Mouse (Mus musculus) R1 (cell line): Measurements from ENCODE around the gene Acss2.

Source experiments
- DNase-seq: peaks from one replicate; pipeline ENCODE4 v3.0.0-alpha.2; 2018; ENCODE audit warnings: low read depth, low spot score

Acss2 gene

GRCm38 (mm10) chr2:155628519-155628918 lies 110.8 kb downstream of the Acss2 start:
- peak; percentile 31 for DNase-seq

DNA sequence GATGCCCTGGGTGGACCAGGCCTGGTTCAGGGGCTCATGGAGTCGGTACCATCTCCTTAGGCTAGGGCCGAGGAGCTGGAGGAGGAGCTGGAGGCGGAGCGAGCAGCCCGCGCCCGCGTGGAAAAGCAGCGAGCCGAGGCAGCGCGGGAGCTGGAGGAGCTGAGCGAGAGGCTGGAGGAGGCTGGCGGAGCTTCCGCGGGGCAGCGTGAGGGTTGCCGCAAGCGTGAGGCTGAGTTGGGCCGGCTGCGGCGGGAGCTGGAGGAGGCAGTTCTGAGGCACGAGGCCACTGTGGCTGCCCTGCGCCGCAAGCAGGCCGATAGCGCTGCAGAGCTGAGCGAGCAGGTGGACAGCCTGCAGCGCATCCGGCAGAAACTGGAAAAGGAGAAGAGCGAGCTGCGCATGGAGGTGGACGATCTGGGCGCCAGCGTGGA lies 111.5 kb downstream of the Acss2 start:
- DNase-seq = peak; percentile 82

- DNase-seq = no peak
Observed at GRCm38 (mm10) chr2:155630153-155630552, 112.4 kb downstream of the Acss2 start.

DNA sequence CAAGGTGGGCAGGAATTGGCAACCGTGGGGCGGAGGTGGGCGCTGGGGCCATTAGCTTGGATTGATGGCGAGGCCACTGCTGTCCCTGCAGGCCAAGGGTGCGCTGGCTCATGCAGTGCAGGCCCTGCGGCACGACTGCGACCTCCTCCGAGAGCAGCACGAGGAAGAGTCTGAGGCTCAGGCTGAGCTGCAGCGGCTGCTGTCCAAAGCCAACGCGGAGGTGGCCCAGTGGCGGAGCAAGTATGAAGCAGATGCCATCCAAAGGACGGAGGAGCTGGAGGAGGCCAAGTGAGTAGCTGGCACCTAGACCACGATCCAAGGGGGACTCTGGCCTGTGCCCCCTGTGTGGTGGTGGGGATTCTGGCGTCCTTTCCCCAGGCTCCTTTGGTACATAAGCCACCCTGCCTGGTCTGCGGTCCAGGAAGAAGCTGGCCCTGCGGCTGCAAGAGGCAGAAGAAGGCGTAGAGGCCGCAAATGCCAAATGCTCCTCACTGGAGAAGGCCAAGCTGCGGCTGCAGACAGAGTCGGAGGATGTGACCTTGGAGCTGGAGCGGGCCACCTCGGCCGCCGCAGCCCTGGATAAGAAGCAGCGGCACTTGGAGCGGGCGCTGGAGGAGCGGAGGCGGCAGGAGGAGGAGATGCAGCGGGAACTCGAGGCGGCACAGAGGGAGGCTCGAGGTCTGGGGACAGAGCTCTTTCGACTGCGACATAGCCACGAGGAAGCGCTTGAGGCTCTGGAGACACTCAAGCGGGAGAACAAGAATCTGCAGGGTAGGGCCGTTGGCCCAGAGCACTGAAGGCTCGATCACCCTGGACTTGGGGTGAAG lies 113.1 kb downstream of the Acss2 start:
- DNase-seq = peak; percentile 81

DNA sequence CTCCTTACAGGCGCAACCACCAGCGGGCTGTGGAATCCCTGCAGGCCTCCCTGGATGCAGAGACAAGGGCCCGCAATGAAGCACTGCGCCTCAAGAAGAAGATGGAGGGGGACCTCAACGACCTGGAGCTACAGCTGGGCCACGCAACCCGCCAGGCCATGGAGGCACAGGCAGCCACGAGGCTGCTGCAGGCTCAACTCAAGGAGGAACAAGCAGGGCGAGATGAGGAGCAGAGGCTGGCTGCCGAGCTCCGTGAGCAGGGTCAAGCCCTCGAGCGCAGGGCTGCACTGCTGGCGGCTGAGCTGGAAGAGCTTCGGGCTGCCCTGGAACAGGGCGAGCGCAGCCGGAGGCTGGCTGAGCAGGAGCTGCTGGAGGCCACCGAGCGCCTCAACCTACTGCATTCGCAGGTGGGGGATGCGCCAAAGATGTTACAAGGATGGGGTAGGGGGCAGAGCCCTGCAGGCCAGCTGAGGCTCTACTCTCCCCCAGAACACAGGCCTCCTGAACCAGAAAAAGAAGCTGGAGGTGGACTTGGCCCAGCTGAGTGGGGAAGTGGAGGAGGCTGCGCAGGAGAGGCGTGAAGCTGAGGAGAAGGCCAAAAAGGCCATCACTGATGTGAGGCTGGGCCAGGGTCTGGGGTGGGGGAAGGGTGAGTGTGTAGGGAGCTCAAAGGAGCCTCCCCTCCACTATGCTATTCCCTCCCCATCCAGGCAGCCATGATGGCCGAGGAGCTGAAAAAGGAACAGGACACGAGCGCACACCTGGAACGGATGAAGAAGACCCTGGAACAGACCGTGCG lies 114.6 kb downstream of the Acss2 start:
- DNase-seq = no peak

DNA sequence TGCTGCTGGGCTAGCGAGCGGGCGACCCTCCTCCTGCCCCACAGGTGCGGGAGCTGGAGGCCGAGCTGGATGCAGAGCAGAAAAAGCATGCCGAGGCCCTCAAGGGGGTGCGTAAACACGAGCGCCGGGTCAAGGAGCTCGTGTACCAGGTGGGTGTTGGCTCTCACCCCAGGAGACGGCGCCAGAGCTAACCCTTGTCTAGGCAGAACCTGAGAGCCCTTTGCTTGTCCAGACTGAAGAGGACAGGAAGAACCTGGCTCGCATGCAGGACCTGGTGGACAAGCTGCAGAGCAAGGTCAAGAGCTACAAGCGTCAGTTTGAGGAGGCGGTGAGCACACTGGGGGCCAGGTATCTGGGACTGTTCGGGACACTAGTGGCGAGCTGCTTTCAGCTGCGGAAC lies 115.4 kb downstream of the Acss2 start:
- no peak for DNase-seq

DNA sequence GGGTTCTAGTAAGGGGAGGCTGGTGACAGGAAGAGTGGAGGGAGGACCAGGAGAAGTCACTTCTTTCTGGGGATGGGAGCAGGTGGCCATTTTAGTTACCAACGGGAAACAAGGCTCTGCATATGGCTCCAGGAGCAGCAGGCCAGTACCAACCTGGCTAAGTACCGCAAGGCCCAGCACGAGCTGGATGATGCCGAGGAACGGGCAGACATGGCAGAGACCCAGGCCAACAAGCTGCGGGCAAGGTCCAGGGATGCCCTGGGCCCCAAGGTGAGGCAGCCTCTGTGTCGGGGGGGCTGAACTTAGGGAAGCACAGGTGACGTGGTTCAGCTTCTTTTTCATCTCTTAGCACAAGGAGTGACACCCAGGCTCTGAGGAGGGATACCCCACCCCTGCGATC lies 116.0 kb downstream of the Acss2 start:
- DNase-seq = no peak

GRCm38 (mm10) chr2:155634562-155634961 lies 116.8 kb downstream of the Acss2 start:
- DNase-seq = no peak
